Mouse (Mus musculus) bone marrow, adult 2 months (tissue): ENCODE data around the gene Rnf182. TPM values are rescaled to one million over a fixed set of nuclear protein-coding genes. Genes with fewer than 3 reads are reported as not detected.

ENCODE experiments used
- H3K27ac ChIP-seq: fragments of 200-500 bp; 2 replicates; pipeline ENCODE4 v1.5.1; 2012; ENCODE audit warnings: low read depth, mild to moderate bottlenecking, control low read depth, inconsistent platforms, low read length; ENCODE audit not compliant: control insufficient read depth, poor library complexity, insufficient read depth
- H3K4me1 ChIP-seq: fragments of 200-500 bp; 2 replicates; pipeline ENCODE4 v1.6.1; 2011; ENCODE audit warnings: low read length; ENCODE audit not compliant: control insufficient read depth, insufficient read depth
- H3K4me3 ChIP-seq: fragments of 200-500 bp; replicated peaks from 2 replicates; pipeline ENCODE3; 2011; ENCODE audit warnings: mild to moderate bottlenecking, low read depth, low read length, control low read depth; ENCODE audit not compliant: control insufficient read depth
- CTCF ChIP-seq: fragments of 200-500 bp; IDR thresholded peaks from 2 replicates; pipeline ENCODE4 v1.5.1; 2011; ENCODE audit warnings: low read length, control low read depth; ENCODE audit not compliant: control insufficient read depth, insufficient read depth
- POLR2A ChIP-seq: fragments of 200-500 bp; IDR thresholded peaks from 2 replicates; pipeline ENCODE4 v1.6.1; 2011; ENCODE audit warnings: low read depth, mild to moderate bottlenecking, control low read depth, low read length, borderline replicate concordance; ENCODE audit not compliant: control insufficient read depth
- WGBS: fragments of 180-500 bp; shearing (Covaris S2); methylation state at CpG from one replicate; pipeline ENCODE4 v1.1.7; 2018; 5-methylcytosine and 5-hydroxymethylcytosine counted together
- polyA plus RNA-seq: library from polyadenylated mRNA; stranded (reverse); fragments of >200 nt; gene quantifications from 2 replicates; pipeline ENCODE4 v1.2.4, GENCODE M21; 2011; ENCODE audit warnings: low replicate concordance; ENCODE audit not compliant: missing spikeins, insufficient read depth, insufficient read length

Gene Rnf182
- polyA plus RNA-seq, 1 experiment = not detected

DNA sequence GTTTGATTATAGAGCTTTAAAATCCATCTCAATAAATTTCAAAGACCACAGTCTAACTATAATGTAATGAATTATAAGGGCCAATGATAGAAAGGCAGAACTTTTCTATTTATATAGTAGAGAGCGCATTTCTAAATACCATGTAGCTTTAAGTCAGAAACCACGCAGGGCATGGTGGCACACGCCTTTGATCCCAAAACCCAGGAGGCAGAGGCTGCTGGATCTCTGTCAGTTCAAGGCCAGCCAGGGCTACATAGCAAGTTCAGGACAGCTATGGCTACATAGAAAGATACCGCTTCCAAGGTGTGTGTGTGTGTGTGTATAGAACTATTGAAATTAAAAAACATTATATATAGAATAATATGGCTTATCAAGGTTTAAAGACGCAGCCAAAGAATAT is 34.8 kb upstream of the Rnf182 start:
- 90% methylated on average over 5 of the region's 5 CpGs for WGBS
- no peaks in the 10 kb centered on the region for H3K4me1 ChIP-seq
- TF ChIP-seq POLR2A = no peak
- no peak for TF ChIP-seq CTCF
- no peak overlapping the region for H3K4me3 ChIP-seq
- H3K27ac ChIP-seq = no peak overlapping the region

- TF ChIP-seq POLR2A (no peak), CTCF (no peak)
- H3K4me3 ChIP-seq = no peak overlapping the region
- 70% methylated on average over 16 of the region's 16 CpGs for WGBS
These were observed 32.5 kb upstream of the Rnf182 start for GRCm38 (mm10) chr13:43582961-43583360.

DNA sequence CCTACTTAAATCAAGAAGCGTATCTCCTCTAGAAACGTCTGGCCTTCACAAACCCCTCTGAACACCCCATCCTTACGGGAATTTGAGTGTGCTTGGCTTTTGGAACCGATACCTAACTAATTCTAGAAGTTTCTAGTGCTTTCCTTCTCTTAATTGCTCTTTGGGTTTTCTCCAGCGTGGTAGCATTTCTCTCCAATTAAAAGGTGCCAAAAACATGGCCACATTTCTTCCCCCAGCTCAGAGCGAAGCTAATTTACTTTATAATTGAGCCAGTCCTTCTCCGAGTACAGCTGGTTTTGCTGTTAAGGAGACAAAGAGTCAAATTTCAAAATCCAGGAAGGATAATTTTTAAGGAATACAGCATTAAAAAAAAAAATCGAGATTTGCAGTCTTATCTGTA is 32.0 kb upstream of the Rnf182 start:
- H3K4me1 ChIP-seq = no peaks in the 10 kb centered on the region
- 68% methylated on average over 8 of the region's 8 CpGs for WGBS

More at GRCm38 (mm10) chr13:43582961-43583360, 32.5 kb upstream of the Rnf182 start:
- H3K4me1 ChIP-seq = no peaks in the 10 kb centered on the region
- H3K27ac ChIP-seq = no peak overlapping the region

DNA sequence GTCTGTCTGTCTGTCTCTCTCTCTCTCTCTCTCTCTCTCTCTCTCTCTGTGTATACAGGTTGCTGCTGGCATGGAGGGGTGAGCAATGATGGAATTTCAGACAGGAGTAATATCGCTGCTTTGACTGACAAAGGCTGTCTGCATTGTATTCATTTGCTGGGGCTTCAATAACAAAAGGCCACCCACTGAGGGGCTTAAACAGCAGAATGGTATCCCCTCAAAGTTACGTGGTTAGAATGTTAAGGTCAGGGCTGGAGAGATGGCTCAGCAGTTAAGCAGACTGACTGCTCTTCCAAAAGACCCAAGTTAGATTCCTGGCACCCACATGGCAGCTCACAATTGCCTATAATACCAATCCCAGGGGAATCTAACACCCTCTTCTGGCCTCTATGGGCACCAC is 30.2 kb upstream of the Rnf182 start:
- 81% methylated on average over 2 of the region's 2 CpGs for WGBS
- no peaks in the 10 kb centered on the region for H3K4me1 ChIP-seq
- no peak overlapping the region for H3K4me3 ChIP-seq

More for the DNA sequence above, 32.0 kb upstream of the Rnf182 start:
- TF ChIP-seq POLR2A = no peak
- TF ChIP-seq CTCF = no peak
- Histone ChIP-seq H3K27ac (no peak overlapping the region), H3K4me3 (no peak overlapping the region)

GRCm38 (mm10) chr13:43586966-43587365 is 28.5 kb upstream of the Rnf182 start:
- 85% methylated on average over 3 of the region's 3 CpGs for WGBS
- H3K4me1 ChIP-seq = no peaks in the 10 kb centered on the region
- no peak overlapping the region for H3K27ac ChIP-seq
- H3K4me3 ChIP-seq = no peak overlapping the region
- TF ChIP-seq POLR2A = no peak
- TF ChIP-seq CTCF = no peak

More for the DNA sequence above, 30.2 kb upstream of the Rnf182 start:
- no peak for TF ChIP-seq CTCF
- no peak for TF ChIP-seq POLR2A
- H3K27ac ChIP-seq = no peak overlapping the region

GRCm38 (mm10) chr13:43587844-43588840 is 27.4 kb upstream of the Rnf182 start:
- H3K4me3 ChIP-seq = no peak overlapping the region
- TF ChIP-seq POLR2A = no peak
- no peak for TF ChIP-seq CTCF
- no peak overlapping the region for H3K27ac ChIP-seq
- 73% methylated on average over 14 of the region's 14 CpGs for WGBS
- no peaks in the 10 kb centered on the region for H3K4me1 ChIP-seq

DNA sequence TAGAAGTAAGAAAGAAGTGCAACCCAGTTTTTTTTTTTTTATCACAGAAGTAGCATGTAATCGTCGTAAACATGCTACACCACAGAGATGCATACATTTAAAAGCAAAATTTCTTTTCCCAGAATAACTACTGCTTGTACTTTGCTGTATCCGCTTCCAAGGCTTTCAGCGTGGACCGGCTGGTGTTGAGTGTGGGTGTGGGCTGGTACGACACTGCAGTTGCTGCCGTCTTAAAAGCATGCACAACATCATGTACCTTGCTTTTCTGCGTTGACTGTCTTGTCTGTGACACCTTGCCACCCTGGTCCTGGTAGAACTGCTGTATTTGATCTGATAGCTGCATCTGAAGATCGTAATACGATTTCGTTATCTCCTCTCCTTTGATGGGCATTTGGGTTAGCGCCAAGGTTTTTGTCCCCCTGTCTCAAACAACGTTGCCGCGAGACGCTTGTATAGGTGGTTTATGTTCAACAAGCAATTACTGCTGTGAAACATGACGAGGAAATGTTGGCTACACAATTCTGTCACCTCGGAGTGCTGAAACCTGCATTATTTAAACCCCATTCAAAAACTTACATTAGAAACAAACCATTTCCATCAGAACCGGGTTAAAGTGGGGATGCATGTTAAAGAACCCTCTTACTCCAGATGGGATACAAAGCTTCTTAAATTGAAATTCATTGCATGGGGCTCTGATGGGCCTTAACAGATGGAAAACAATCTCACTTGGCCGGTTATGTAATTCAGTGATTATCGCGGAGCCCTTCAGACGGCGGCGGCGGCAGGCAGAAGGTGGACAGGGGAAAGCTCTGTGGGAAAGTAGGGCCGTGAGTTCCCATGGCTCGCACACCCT is 23.5 kb upstream of the Rnf182 start:
- H3K27ac ChIP-seq = no peak overlapping the region
- no peaks in the 10 kb centered on the region for H3K4me1 ChIP-seq
- H3K4me3 ChIP-seq = no peak overlapping the region
- 75% methylated on average over 28 of the region's 28 CpGs for WGBS
- TF ChIP-seq POLR2A = no peak
- TF ChIP-seq CTCF = no peak

DNA sequence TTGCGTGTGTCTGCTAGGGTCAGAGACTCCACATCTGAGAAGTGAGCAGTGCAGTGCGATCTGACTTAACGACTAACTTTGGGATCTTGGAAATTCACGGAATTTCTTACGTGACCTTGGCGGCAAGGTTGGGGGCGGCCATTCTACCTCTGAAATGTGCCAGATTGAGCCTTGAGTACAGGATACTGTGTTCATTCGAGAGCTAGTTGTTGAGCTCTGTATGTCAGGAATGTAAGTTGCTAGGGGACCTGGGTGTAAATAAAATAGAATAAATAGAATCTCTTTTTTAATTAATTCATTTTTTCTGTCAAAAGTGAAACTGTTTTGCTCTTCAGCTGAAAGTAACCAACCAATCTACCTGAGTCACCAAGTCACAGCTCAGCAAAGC is 22.8 kb upstream of the Rnf182 start:
- Histone ChIP-seq H3K4me3 (no peak overlapping the region), H3K27ac (no peak overlapping the region), H3K4me1 (no peaks in the 10 kb centered on the region)
- TF ChIP-seq CTCF = no peak
- no peak for TF ChIP-seq POLR2A
- WGBS = 59% methylated on average over 8 of the region's 8 CpGs
